Mouse (Mus musculus) CD4-positive helper T cell, adult 2 months (primary cell): ENCODE results near the gene Arhgap35.
A peak's percentile ranks its signal among the peaks of the same experiment; 100 is the strongest.

Experiments used
- DNase-seq: peaks from one replicate; pipeline ENCODE4 v3.0.0-alpha.2; 2012; ENCODE audit warnings: low read depth, missing footprints, low spot score

Gene Arhgap35

DNA sequence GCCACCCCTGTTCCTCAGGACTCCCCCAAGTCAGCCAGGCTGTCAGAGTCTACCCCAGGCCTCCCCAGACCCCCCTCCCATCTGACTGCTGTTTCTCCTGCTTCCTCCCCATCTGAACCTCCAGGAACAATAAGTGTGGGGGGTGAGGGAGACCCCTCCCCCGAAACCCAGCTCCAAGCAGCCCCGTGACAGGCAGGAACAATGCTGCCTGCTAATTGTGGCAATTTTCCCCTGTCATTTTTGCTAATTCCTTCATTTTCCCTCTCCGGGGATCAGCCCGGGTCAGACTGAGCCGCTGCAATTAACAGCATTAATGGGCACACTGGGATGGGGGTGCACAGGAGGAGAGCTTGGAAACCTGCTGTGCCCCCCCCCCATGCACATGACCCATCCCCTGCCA is 146.7 kb downstream of the Arhgap35 start:
- DNase-seq = no peak

GRCm38 (mm10) chr7:16466565-16466964 is 148.2 kb downstream of the Arhgap35 start:
- DNase-seq = peak; percentile 61

- DNase-seq = no peak
Measured at GRCm38 (mm10) chr7:16465568-16465967, 149.2 kb downstream of the Arhgap35 start.

- peak; percentile 69 for DNase-seq
Measured at GRCm38 (mm10) chr7:16465160-16465559, 149.6 kb downstream of the Arhgap35 start.

DNA sequence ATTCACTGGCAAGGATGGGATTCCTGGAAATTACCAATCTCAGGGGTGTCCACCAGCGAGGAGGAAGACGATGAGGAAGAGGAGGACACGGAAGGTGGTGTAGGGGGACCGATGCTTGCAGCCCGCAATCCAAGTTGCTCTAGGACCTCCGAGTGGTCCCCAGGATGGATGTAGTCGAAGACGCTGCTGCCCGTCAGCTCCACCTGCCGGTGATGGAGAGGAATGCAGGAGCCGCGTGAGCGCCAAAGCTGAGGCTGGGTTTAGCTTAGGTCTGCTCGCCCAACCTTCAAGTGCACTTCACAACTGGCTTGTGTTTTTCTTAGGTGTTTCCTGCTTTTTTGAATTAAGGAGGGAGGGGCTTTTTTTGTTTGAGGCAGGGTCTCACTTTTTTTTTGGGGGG is 151.6 kb downstream of the Arhgap35 start:
- peak; percentile 78 for DNase-seq

- no peak for DNase-seq
Measured at GRCm38 (mm10) chr7:16461705-16462104, 153.1 kb downstream of the Arhgap35 start.

GRCm38 (mm10) chr7:16461151-16461550 is 153.6 kb downstream of the Arhgap35 start:
- no peak for DNase-seq

GRCm38 (mm10) chr7:16460566-16460965 is 154.2 kb downstream of the Arhgap35 start:
- no peak for DNase-seq

GRCm38 (mm10) chr7:16456289-16456688 is 158.5 kb downstream of the Arhgap35 start:
- no peak for DNase-seq

DNA sequence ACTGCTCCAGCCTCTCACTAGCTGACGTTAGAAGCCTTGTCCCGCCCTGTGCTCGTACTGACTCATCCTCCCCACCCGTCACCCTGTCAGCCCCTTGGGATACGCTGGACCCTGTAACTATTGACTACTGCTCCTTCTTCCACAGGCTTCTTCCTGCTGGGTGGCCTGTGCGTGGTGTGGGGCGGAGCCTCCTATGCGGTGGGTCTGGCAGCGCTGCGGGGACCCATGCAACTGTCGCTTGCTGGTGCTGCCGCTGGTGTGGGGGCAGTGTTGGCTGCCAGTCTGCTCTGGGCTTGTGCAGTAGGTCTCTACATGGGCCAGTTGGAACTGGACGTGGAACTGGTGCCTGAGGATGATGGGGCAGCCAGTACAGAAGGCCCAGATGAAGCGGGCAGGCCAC is 159.8 kb downstream of the Arhgap35 start:
- DNase-seq = no peak

- DNase-seq = peak; percentile 64
Measured at GRCm38 (mm10) chr7:16453118-16453711, 161.6 kb downstream of the Arhgap35 start.

- peak; percentile 95 for DNase-seq
Measured at GRCm38 (mm10) chr7:16452587-16453073, 162.2 kb downstream of the Arhgap35 start, which contains the start of gene Tmem160. Tmem160 (plus strand) TSS chr7:16452779.

DNA sequence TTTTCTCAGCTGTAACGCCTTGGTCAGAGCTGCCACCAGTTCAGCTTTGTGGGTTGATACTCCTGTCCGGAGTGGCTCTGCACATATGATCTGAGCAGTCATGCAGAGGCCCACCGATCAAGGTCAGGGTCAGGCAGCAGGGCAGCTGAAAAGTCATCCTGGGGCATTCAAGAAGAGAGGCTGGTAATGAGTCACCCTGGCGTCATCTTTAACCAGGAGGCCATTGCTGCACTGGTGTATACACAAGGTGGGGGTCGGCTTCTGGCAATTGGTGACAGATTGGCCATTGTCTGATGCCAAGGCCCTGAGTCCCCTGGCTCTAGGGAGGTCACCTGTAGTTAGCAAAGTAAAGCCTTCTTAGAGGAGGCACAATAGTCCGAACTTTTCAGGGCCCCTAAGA is 163.1 kb downstream of the Arhgap35 start:
- no peak for DNase-seq
